Mouse (Mus musculus) kidney, postnatal 36 days (tissue): ENCODE results near the gene Naa15.
"Not testable (repeated sequence)": the region's sequence is repeated elsewhere in the genome, so short reads cannot be mapped to it uniquely, and the experiment has no call there.

Experiments
- DNase-seq, 2 experiments: peaks; one replicate each; pipeline ENCODE4 v3.0.0; 2021 to 2022; ENCODE audit warnings: mixed read lengths in 2 of 2

Gene Naa15

DNA sequence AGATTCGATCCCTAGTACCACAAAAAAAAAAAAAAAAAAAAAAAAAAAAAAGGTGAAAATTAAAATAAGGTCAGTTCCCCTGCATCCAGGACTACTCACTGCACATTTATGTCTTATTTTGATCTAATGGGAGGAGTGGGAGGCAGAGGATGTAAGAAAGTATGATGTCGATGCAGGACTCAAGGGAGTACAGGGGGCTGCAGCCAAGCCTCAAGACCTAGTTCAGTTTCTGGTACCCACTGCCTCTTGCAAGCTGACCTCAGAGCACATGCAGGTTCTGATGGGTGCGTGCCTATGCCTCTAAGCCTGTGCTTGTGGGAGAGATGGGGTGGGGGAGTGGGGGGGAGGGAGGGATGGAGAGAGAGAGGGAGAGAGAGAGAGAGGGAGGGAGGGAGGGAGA is 20.1 kb upstream of the Naa15 start:
- no peak for DNase-seq

DNA sequence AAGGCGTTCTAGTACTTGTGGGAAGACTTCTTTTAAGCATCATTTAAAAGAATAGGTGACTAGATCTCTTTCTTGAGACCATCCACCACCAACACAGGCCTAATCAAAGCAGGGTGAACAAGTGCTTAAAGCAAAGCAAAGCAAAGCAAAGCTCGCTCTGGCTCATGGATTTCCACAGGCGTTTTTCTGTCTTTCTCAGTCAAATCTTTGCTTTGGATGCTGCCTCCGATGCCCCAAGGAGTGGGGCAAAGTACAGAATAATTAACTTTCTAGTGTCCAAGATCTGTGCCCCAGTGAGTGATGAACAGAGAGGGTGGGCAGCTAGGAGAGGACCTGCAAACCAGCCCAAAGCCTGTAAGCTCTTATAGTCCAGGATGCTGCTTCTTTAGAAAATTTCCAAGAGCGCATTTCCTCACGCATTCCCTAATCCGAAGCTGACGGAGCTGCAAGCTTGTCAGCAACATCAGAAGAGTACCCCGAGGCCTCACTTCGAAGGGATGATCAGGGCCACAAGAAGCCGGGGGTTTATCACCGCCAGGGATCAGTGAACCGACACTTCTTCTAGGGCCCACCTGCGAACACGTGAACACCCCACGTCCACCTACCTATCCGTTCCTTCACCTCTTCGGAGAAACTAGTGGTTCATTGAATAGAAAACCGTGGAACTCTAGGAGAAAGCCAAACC is 19.3 kb upstream of the Naa15 start:
- DNase-seq: no peak

DNA sequence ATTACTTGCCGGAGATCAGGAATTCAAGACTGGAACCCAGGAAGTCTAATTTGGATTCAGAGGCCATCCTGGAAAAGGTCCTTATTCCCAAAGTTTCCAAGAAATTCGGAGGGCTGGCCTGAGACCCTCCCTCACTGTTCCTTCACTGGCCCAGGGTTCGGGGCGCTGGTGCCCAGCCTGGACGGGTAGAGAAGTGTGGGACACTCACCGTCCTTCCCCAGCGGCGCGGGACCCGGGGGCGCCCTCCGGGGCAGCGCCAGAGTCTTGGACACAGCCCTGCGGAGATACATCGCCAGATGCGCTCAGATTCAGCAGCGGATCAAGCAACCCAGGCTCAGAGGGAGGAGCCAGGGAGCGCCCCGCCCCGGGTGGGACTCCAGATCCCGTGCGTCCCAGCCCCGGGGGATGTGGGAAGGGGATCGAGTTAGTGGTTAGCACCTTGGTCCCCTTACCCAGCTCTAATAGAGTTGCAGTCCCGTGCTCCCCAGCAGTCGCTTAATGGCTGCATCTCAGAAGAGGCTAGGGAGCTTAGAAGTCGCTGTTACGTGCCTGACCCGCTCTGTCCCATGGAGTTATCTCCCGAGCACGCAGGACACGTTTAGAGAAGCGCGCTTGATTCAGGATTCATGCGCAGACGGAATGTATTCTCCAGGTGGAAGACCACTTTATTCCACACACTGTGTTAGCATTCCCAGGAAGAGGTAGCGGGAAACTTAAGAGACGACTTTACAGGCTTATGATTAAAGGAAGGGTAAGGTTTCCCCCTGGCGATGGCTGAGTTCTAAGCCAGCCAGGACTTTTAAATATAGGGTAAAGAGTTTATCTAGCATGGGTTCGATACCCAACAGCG is 18.5 kb upstream of the Naa15 start, which contains the start of gene Mgarp:
Mgarp (minus strand) TSS at position 520 of the 850 bp plus-strand sequence.
- DNase-seq: peak; percentile 63 to 86

GRCm38 (mm10) chr3:51397700-51398299 is 17.1 kb upstream of the Naa15 start:
- no peak for DNase-seq

- DNase-seq: no peak
Measured at GRCm38 (mm10) chr3:51398667-51399066, 16.3 kb upstream of the Naa15 start.

DNA sequence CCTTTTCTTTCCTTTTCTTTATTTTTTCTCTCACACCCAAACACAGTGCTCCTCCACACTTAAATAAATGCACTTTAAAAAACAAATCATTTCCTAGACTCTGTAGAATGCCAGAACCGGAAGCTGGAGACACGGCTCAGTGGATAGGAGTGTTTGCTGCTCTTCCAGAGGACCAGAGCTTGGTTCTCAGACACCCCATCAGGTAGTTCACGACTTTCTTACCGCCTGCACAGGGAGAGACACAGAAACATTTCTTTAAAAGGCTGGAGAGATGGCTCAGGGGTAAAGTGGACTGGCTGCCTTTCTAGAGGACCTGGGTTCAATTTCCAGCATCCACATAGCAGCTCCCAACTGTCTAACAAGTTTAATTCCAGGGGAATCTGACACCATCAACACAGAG is 15.4 kb upstream of the Naa15 start:
- DNase-seq: no peak

DNA sequence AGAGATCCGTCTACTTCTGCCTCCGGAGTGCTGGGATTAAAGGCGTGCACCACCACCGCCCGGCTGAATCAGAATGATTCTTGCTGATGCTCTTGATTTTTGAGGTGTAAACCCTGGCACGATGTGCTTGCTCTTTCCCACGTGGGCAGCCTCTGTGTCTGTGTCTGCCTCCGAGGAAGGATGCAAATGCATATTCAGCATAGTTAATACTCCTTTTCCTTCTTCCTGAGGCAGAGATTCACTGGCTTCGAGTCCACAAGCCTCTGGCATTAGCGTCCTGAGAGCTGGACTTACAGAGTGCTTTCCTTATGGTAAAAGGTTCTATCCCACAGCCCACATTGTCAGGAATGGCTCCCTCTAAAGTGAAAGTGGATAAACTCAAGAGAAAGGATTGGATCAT is 14.3 kb upstream of the Naa15 start:
- no peak for DNase-seq

GRCm38 (mm10) chr3:51402054-51402453 is 12.9 kb upstream of the Naa15 start:
- DNase-seq: not testable (repeated sequence)

- no peak for DNase-seq
Measured at GRCm38 (mm10) chr3:51402628-51403027, 12.3 kb upstream of the Naa15 start.

DNA sequence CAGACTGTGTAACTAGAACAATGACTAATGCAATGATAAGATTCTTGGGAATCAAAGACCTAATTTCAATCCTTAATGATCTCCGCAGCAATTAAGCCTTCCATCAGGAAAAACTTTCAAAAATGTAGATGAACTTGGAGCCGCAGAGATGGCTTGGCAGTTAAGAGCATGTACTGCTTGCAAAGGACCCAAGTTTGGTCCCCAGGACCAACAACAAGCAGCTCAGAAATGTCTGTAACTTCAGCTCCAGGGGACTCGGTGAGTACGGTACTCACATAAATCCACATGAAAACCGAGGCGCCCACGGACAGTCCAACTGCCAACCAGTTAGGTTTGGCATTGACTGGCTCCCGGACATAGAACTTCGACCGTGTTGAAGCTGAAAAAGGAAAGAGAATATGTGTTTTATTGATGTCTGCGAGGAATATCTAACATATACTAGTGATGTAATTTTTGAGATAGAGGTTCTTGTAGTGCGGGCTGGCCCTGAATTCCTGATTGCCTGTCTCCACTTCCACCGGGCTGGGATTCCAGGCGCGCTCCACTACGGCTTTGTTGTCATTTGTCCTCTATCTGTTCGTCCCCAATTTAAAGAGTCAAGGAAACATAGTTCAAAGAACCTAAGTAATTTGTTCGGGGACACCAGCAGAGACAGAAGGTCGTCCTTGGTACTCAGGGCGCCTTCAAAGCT is 6.9 kb upstream of the Naa15 start:
- peak in 1 of 2 experiments; percentile 23 for DNase-seq

- DNase-seq: peak; percentile 96 to 100
Measured at GRCm38 (mm10) chr3:51408561-51409183, 6.3 kb upstream of the Naa15 start, which contains the start of gene Ndufc1. Ndufc1 (minus strand) TSS chr3:51408988.

DNA sequence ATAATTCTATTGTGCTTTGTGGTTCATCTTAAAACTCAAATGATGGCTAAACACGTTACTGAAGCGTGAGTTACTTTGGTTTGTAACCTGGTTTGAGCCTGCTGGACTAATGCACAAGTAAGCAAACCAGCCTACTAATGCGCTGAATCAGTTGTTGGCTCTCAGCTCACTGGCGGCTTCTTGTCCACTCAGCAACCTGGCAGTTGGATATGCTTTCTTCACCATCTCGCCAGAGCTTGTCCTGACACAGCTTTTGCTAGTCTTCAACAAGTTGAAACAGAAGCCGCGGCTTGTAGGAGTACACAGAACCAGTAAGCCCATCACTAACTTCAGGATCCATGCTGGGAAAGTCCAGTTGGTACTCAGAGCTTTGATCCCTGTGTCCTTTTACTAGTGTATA is 2.5 kb upstream of the Naa15 start:
- peak; percentile 38 to 64 for DNase-seq

DNA sequence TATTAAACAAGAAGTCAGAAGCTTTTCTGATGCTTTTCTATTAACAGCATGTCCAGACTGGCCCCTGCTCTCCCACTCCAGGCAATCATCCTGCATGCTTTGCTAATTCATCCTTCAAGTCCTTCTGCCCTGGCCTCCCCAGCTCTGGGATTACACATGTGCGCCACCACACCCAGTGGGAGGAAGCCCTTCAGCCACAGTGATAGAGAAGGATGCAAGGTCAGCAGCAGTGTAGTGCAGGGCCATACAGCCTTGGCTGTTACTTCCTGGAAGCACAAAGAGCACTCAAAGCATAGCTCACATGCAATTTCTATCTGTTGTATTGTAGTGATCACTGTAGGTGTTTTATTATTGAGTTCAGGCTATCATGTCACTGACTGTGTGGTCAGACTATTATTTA is 1.7 kb upstream of the Naa15 start:
- DNase-seq: no peak

- DNase-seq: no peak
Measured at GRCm38 (mm10) chr3:51416073-51416363, 1.1 kb downstream of the Naa15 start.

- peak; percentile 37 to 67 for DNase-seq
Measured at GRCm38 (mm10) chr3:51416364-51417134, 1.6 kb downstream of the Naa15 start.

- DNase-seq: no peak
Measured at GRCm38 (mm10) chr3:51417135-51417458, 2.1 kb downstream of the Naa15 start.

- DNase-seq: no peak
Measured at GRCm38 (mm10) chr3:51417485-51417884, 2.5 kb downstream of the Naa15 start.

- DNase-seq: no peak
Measured at GRCm38 (mm10) chr3:51417966-51418365, 3.0 kb downstream of the Naa15 start.

DNA sequence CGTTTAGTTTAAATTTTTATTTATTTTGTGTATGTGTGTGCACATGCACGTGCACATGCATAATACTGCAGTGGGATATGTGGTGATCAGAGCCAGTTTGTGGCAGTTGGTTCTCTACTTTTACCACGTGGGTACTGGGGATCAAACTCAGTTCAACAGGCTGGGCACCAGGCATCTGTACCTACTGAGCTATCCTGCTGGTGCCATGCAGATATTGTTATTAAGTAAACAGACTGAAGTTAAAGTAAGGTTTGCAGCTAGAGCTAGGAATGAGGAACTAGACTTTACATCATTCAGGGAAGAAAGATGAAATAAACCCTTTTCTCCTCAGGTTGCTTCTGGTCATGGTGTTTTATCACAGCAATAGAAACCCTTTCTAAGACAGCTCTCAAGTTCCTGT is 7.0 kb downstream of the Naa15 start:
- no peak for DNase-seq

DNA sequence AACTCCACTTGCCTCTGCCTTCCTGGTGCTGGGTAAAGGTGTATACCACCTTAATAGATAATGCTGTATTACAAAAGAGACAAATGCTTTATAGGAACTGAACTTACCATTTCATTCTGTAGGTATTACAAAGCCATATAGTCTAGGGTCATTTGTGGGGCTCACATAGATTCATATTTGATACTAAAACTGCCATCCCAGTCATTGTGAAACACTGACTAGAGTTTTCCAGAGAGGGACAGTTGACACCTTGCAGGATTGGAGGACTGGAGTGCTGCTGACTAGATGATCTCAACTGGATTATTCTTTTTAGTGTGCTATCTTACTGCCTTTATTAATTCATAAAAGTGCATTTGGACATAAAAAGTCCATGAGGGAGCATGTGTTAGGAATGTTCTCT is 10.4 kb downstream of the Naa15 start:
- DNase-seq: no peak

GRCm38 (mm10) chr3:51434364-51434763 is 19.4 kb downstream of the Naa15 start:
- not testable (repeated sequence) for DNase-seq
